In genomic region chr7:99979081-99979480, GRCm38 (mm10) we compare ENCODE assay signal across 8 mouse cellular contexts. TPM values are rescaled to one million over a fixed set of nuclear protein-coding genes. Genes with fewer than 3 reads are reported as not detected.
DNase-seq lines count a peak whose midpoint lies in the region; ATAC-seq and TF ChIP-seq lines count a peak whose summit lies in the region.

No protein-coding gene starts in this region.

- no peaks in the 10 kb centered on the region for H3K27me3 ChIP-seq in heart, embryonic 13.5 days (replicated peaks)
- H3K27me3 ChIP-seq in heart, postnatal 0 days (ENCODE audit: control insufficient read depth, insufficient read depth, low read length): no peaks in the 10 kb centered on the region
- no peaks in the 10 kb centered on the region for H3K27me3 ChIP-seq in midbrain, embryonic 10.5 days (ENCODE audit: low read depth, poor library complexity, severe bottlenecking)

- peak overlapping the region; percentile 80 for H3K4me2 ChIP-seq in heart, embryonic 13.5 days
- H3K4me2 ChIP-seq in heart, postnatal 0 days (ENCODE audit: low read depth, low read length): peak overlapping the region; percentile 76

- H3K9ac ChIP-seq in heart, embryonic 13.5 days: peak overlapping the region; percentile 99
- H3K9ac ChIP-seq in ES-E14 (ENCODE audit: insufficient read depth, low read depth, low read length, poor library complexity, severe bottlenecking): peak overlapping the region; percentile 89
- peak overlapping the region; percentile 100 for H3K9ac ChIP-seq in heart, postnatal 0 days (replicated peaks; ENCODE audit: low read depth, low read length)

- no peak for TF ChIP-seq EP300 in heart, postnatal 0 days (IDR thresholded peaks at IDR 0.05; ENCODE audit: low read depth)

- H3K36me3 ChIP-seq in heart, embryonic 13.5 days: no peaks in the 10 kb centered on the region
- H3K36me3 ChIP-seq in ES-E14 (ENCODE audit: control insufficient read depth, insufficient read depth, low read length, poor library complexity, severe bottlenecking): no peaks in the 10 kb centered on the region; the same call in 1 of the 2 replicates
- no peaks in the 10 kb centered on the region for H3K36me3 ChIP-seq in heart, postnatal 0 days (replicated peaks; ENCODE audit: control insufficient read depth, insufficient read depth, low read length)
- peaks cover 12% of the 10 kb centered on the region for H3K36me3 ChIP-seq in midbrain, embryonic 10.5 days

- no peaks in the 10 kb centered on the region for H3K9me3 ChIP-seq in heart, embryonic 13.5 days
- no peaks in the 10 kb centered on the region for H3K9me3 ChIP-seq in ES-E14 (ENCODE audit: control insufficient read depth, insufficient read depth, low read depth, low read length)
- no peaks in the 10 kb centered on the region for H3K9me3 ChIP-seq in heart, postnatal 0 days (replicated peaks; ENCODE audit: control insufficient read depth, low read length)
- peaks cover 5% of the 10 kb centered on the region for H3K9me3 ChIP-seq in midbrain, embryonic 10.5 days (replicated peaks)

- DNase-seq in heart, adult 18-20 months: no peak
- no peak for DNase-seq in ES-E14 (ENCODE audit: low read depth, low spot score)
- no peak for DNase-seq in heart, postnatal 0 days (ENCODE audit: low spot score)
- no peak for DNase-seq in midbrain, embryonic 10.5 days (ENCODE audit: low spot score)
- DNase-seq in adrenal gland, postnatal 4 days (ENCODE audit: low spot score in 2 of 2): no peak
- no peak for DNase-seq in frontal cortex, postnatal 25 days (ENCODE audit: low spot score in 2 of 2)
- DNase-seq in left cerebral cortex, postnatal 36 days (ENCODE audit: low spot score in 2 of 2): no peak

- no peak for TF ChIP-seq CTCF in heart, postnatal 0 days (IDR thresholded peaks at IDR 0.05; ENCODE audit: low read depth)

- peak overlapping the region; percentile 92 for H3K4me3 ChIP-seq in heart, embryonic 13.5 days
- H3K4me3 ChIP-seq in ES-E14 (ENCODE audit: insufficient read depth in 1 of 2, low read depth in 1 of 2, low read length in 2 of 2, poor library complexity in 1 of 2, severe bottlenecking in 1 of 2): peak overlapping the region; percentile 79 to 91
- peak overlapping the region; percentile 97 for H3K4me3 ChIP-seq in heart, postnatal 0 days (ENCODE audit: low read depth, low read length)
- peak overlapping the region; percentile 97 for H3K4me3 ChIP-seq in midbrain, embryonic 10.5 days

- H3K4me1 ChIP-seq in heart, embryonic 13.5 days: peaks cover 35% of the 10 kb centered on the region
- H3K4me1 ChIP-seq in ES-E14 (ENCODE audit: control insufficient read depth in 2 of 2, insufficient read depth in 2 of 2, low read length in 2 of 2, poor library complexity in 1 of 2): peaks cover 0 to 3% of the 10 kb centered on the region in 2 experiments; a peak in 2 of 4 replicates
- H3K4me1 ChIP-seq in heart, postnatal 0 days (ENCODE audit: control insufficient read depth, insufficient read depth): peaks cover 8% of the 10 kb centered on the region
- H3K4me1 ChIP-seq in midbrain, embryonic 10.5 days: peaks cover 35% of the 10 kb centered on the region

- in situ Hi-C loops in ES-E14 (cut with MboI; ENCODE audit: low sequenced_read_pairs in 2 of 2, unreplicated experiment in 2 of 2): no loop called here

- ATAC-seq in heart, embryonic 13.5 days (ENCODE audit: extremely low read depth, insufficient number of reproducible peaks, low FRiP score, low TSS enrichment): no peak
- no peak for ATAC-seq in heart, postnatal 0 days (ENCODE audit: insufficient read depth, low read depth)

- intact Hi-C loops in left cerebral cortex, postnatal 36 days (cut with DNase I): no loop called here

- 2% methylated on average over 6 of the region's 6 CpGs for WGBS in heart, embryonic 13.5 days
- 4% methylated on average over 6 of the region's 6 CpGs for WGBS in heart, postnatal 0 days
- WGBS in midbrain, embryonic 10.5 days: 22% methylated on average over 6 of the region's 6 CpGs

- H3K27ac ChIP-seq in heart, embryonic 13.5 days (replicated peaks): peak overlapping the region; percentile 97
- no peak overlapping the region; the same call in 1 of the 2 replicates for H3K27ac ChIP-seq in ES-E14 (ENCODE audit: insufficient read depth, low read depth, low read length, poor library complexity, severe bottlenecking)
- H3K27ac ChIP-seq in heart, postnatal 0 days (ENCODE audit: low read depth): no peak overlapping the region
- peak overlapping the region; percentile 99 for H3K27ac ChIP-seq in midbrain, embryonic 10.5 days (replicated peaks)

TF ChIP-seq in ES-E14, 5 proteins besides CTCF, POLR2A, EP300 and RAD21:
- TF ChIP-seq HCFC1 (IDR thresholded peaks at IDR 0.05; ENCODE audit: borderline replicate concordance, insufficient read depth, low read length) (no peak), ZC3H11A (IDR thresholded peaks at IDR 0.05; ENCODE audit: borderline replicate concordance, low read depth, low read length) (no peak), ZNF384 (IDR thresholded peaks at IDR 0.05; ENCODE audit: low read depth, low read length) (no peak), CHD2 (IDR thresholded peaks at IDR 0.05; ENCODE audit: low read depth, low read length) (no peak), MAFK (IDR thresholded peaks at IDR 0.05; ENCODE audit: insufficient read depth, low read depth, low read length) (no peak)

RNA-seq across cellular contexts. Expression of gene Rnf169, which starts 1.2 kb away (rescaled TPM):
- 2.7 and 2.8 TPM in 2 replicates for polyA plus RNA-seq in heart, embryonic 13.5 days (2015; fragmentation: Nextera tagmentation; extraction: Ambion mirVana)
- total RNA-seq in heart, adult 18-20 months (2021): 10 to 100 TPM; 10.6 to 11.3 TPM
- 19.2 and 26.4 TPM in 2 replicates for total RNA-seq in ES-E14 (2012; rRNA removed)
- 11.0 and 11.5 TPM in 2 replicates for total RNA-seq in heart, postnatal 0 days (2014; rRNA removed; ENCODE audit: low replicate concordance)
- polyA plus RNA-seq in heart, postnatal 0 days (2015; fragmentation: Nextera tagmentation; extraction: Ambion mirVana): 2.1 and 2.3 TPM in 2 replicates
- polyA plus RNA-seq in midbrain, embryonic 10.5 days (2016; fragmentation: Nextera tagmentation; extraction: Ambion mirVana): 4.0 and 4.5 TPM in 2 replicates
- 10 to 100 TPM; 24.5 to 25.6 TPM for total RNA-seq in adrenal gland, postnatal 4 days (2021)
- total RNA-seq in left cerebral cortex, postnatal 36 days (2021): 10 to 100 TPM; 49.1 to 49.3 TPM

RNA-seq across cellular contexts. Expression of gene Chrdl2, which starts 26.9 kb away (rescaled TPM):
- polyA plus RNA-seq in heart, embryonic 13.5 days (2015; fragmentation: Nextera tagmentation; extraction: Ambion mirVana): 0.48 and 0.49 TPM in 2 replicates
- total RNA-seq in heart, adult 18-20 months (2021): not detected
- 0.36 TPM in 1 of 2 replicates, not detected in the other for total RNA-seq in ES-E14 (2012; rRNA removed)
- not detected in 2 replicates for total RNA-seq in heart, postnatal 0 days (2014; rRNA removed; ENCODE audit: low replicate concordance)
- 0.12 and 0.15 TPM in 2 replicates for polyA plus RNA-seq in heart, postnatal 0 days (2015; fragmentation: Nextera tagmentation; extraction: Ambion mirVana)
- 0.14 and 0.16 TPM in 2 replicates for polyA plus RNA-seq in midbrain, embryonic 10.5 days (2016; fragmentation: Nextera tagmentation; extraction: Ambion mirVana)
- not detected for total RNA-seq in adrenal gland, postnatal 4 days (2021)
- total RNA-seq in left cerebral cortex, postnatal 36 days (2021): under 1 TPM in 1 of 2 experiments, not detected in 1; 0.70 TPM

Comparison
In these comparisons a context has a peak if more than half of its experiments do, and no peak if none do; other contexts are left out.
1. H3K27ac ChIP-seq: peak in heart, embryonic 13.5 days (single experiment) and midbrain, embryonic 10.5 days (single experiment); none in ES-E14 (single experiment) and heart, postnatal 0 days (single experiment).
2. Peak in every context shown above with its lines, with median percentiles within 50 percentile points of each other: H3K4me3 ChIP-seq and H3K9ac ChIP-seq.